Mouse (Mus musculus) limb, embryonic 15.5 days (tissue): ENCODE data around the gene Lix1l. TPM values are rescaled to one million over a fixed set of nuclear protein-coding genes. Genes with fewer than 3 reads are reported as not detected.
"Not testable (repeated sequence)": the region's sequence is repeated elsewhere in the genome, so short reads cannot be mapped to it uniquely, and the experiment has no call there.

Experiments used
- ATAC-seq: fragments of 200-750 bp; cut with Nextera tagmentation; 2 replicates; pipeline ENCODE4 v1.8.0; 2017; ENCODE audit warnings: low read depth, moderate TSS enrichment; ENCODE audit not compliant: insufficient number of reproducible peaks, low FRiP score, low TSS enrichment
- H3K27ac ChIP-seq: fragments of 300-500 bp; sonication (generic); 2 replicates; pipeline ENCODE4 v1.5.1; 2015; ENCODE audit warnings: moderate library complexity, mild to moderate bottlenecking, inconsistent platforms
- H3K27me3 ChIP-seq: fragments of 300-500 bp; sonication (generic); 2 replicates; pipeline ENCODE4 v1.6.1; 2015; ENCODE audit warnings: inconsistent platforms
- H3K36me3 ChIP-seq: fragments of 300-500 bp; sonication (generic); 2 replicates; pipeline ENCODE4 v1.6.1; 2015; ENCODE audit warnings: inconsistent platforms
- H3K4me1 ChIP-seq: fragments of 300-500 bp; sonication (generic); 2 replicates; pipeline ENCODE4 v1.6.1; 2015; ENCODE audit warnings: inconsistent platforms
- H3K4me2 ChIP-seq: fragments of 300-500 bp; sonication (generic); 2 replicates; pipeline ENCODE4 v1.6.1; 2015; ENCODE audit warnings: mild to moderate bottlenecking, inconsistent platforms
- H3K4me3 ChIP-seq: fragments of 300-500 bp; sonication (generic); 2 replicates; pipeline ENCODE4 v1.5.1; 2015; ENCODE audit warnings: mild to moderate bottlenecking, inconsistent platforms
- H3K9ac ChIP-seq: fragments of 300-500 bp; sonication (generic); 2 replicates; pipeline ENCODE4 v1.6.1; 2015; ENCODE audit warnings: inconsistent platforms
- H3K9me3 ChIP-seq: fragments of 300-500 bp; sonication (generic); 2 replicates; pipeline ENCODE4 v1.6.1; 2016; ENCODE audit warnings: inconsistent platforms
- WGBS: fragments of 180-500 bp; shearing (Covaris S2); methylation state at CpG from one replicate; pipeline ENCODE4 v1.1.7; 2015; 5-methylcytosine and 5-hydroxymethylcytosine counted together
- polyA plus RNA-seq: library from polyadenylated mRNA; unstranded; fragments of >200 nt; fragmentation: Nextera tagmentation; extraction: Ambion mirVana; gene quantifications from 2 replicates; pipeline ENCODE4 v1.2.1, GENCODE M21; 2015

The Lix1l gene
- polyA plus RNA-seq, 1 experiment from 2014 or later = 9.4 TPM

DNA sequence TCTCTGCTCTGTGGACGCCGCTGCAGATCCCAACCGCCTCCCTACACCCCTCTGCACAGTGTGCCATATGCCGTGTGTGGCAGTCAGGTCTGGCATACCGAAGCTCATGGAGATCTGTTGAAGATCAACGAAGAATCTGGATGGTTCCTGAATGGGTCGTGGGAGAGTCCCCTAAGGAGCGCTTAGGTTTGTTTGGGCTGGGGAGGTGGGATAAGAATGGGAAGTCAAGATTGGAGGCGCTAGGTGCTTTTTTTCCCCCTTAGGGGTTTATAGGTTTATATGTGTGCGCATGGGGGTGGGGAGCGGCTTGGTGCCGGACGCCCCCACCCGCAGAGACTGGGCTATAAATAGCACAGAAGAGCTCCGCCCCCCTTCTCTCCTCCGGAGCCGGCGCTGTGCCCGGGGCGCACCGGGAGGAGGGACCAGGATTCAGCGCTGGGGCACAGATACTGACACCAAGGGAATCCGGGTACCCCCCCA lies 4.7 kb upstream of the Lix1l start, which contains the start of gene Ankrd34a:
Gene Ankrd34a (plus strand): TSS at position 409 of the 480 bp plus-strand sequence.
- Histone ChIP-seq H3K9ac (peak within 1 kb of the TSS; percentile 60), H3K9me3 (no peaks in the 10 kb centered on the region), H3K27ac (peak within 1 kb of the TSS; percentile 74), H3K27me3 (peaks cover 9% of the 10 kb centered on the region; the same call in 1 of the 2 replicates), H3K4me1 (peaks cover 46% of the 10 kb centered on the region), H3K4me3 (peak within 1 kb of the TSS; percentile 55), H3K36me3 (no peaks in the 10 kb centered on the region), H3K4me2 (peak within 1 kb of the TSS; percentile 95)
- no peak for ATAC-seq
- 1% methylated on average over 19 of the region's 23 CpGs for WGBS

DNA sequence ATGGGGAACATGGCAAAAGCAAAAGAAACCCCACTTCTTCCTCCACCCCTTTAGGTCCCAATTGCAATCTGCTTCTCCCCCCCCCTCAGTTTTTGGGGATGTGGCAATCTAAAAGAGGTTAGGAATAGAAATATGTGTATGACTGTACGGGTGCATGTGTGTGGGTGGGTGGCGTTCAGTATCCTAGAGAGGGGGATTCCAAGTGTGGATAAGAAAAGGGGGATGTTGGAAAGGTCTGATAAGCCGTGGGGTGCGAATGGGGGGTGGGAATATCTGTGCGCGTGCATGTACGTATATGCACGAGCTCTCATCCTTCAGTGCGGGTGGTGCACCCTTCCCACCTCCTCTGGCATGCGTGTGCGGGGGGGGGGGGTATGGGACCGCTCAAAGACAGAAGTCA lies 4.1 kb upstream of the Lix1l start:
- peak overlapping the region; percentile 60 for H3K9ac ChIP-seq
- peak overlapping the region; percentile 95 for H3K4me2 ChIP-seq
- no peaks in the 10 kb centered on the region for H3K9me3 ChIP-seq
- peak overlapping the region; percentile 55 for H3K4me3 ChIP-seq
- peaks cover 9% of the 10 kb centered on the region; the same call in 1 of the 2 replicates for H3K27me3 ChIP-seq
- no peak for ATAC-seq
- WGBS = under 1% methylated on average over 10 of the region's 12 CpGs
- H3K36me3 ChIP-seq = no peaks in the 10 kb centered on the region
- peak overlapping the region; percentile 74; the same call in 1 of the 2 replicates for H3K27ac ChIP-seq
- H3K4me1 ChIP-seq = peaks cover 46% of the 10 kb centered on the region

DNA sequence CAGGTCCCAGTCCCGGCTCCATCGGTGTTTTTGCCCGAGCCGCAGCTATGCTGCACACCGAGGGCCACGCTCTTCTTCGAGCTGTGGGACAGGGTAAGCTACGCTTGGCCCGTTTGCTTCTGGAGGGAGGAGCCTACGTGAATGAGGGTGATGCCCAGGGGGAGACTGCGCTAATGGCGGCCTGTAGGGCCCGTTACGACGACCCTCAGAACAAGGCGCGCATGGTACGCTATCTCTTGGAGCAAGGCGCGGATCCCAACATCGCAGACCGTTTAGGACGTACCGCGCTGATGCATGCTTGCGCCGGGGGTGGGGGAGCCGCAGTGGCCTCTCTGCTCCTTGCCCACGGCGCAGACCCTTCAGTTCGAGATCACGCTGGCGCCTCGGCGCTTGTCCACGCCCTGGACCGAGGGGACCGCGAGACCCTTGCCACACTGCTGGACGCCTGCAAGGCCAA lies 3.5 kb upstream of the Lix1l start:
- H3K27me3 ChIP-seq = peaks cover 9% of the 10 kb centered on the region; the same call in 1 of the 2 replicates
- peak overlapping the region; percentile 74 for H3K27ac ChIP-seq
- peak overlapping the region; percentile 60 for H3K9ac ChIP-seq
- no peak for ATAC-seq
- H3K4me3 ChIP-seq = peak overlapping the region; percentile 55
- H3K4me2 ChIP-seq = peak overlapping the region; percentile 95
- no peaks in the 10 kb centered on the region for H3K36me3 ChIP-seq
- H3K4me1 ChIP-seq = peaks cover 48% of the 10 kb centered on the region
- no peaks in the 10 kb centered on the region for H3K9me3 ChIP-seq
- under 1% methylated on average over 40 of the region's 40 CpGs for whole genome bisulfite sequencing

DNA sequence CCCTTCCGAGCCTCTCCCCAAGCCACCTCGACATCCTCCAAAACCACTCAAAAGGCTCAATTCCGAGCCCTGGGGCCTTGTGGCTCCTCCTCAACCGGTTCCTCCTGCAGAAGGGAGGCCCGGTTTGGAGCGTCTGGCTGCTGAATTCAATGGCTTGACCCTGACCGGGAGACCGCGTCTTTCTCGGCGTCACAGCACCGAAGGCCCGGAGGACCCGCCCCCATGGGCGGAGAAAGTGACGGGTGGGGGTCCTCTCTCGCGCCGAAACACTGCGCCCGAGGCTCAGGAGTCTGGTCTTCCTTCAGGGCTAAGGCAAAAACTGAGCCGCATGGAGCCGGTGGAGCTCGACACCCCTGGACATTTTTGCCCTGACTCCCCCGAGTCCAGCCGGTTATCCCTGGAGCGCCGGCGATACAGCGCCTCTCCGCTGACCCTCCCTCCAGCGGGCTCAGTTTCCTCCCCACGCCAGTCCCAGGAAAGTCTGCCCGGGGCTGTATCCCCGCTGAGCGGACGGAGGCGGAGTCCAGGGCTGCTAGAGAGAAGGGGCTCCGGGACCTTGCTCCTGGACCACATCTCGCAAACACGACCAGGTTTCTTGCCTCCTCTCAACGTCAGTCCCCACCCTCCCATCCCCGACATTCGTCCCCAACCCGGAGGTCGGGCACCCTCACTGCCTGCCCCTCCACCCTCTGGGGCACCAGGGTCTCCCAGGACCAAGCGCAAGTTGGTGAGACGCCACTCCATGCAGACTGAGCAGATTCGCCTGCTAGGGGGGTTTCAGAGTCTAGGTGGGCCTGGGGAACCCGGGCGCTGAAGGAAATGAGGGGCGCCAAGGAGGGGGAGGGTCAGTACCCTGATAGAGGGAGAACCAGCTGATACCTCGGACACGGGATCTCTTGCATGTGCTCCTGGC lies 2.5 kb upstream of the Lix1l start:
- H3K36me3 ChIP-seq = no peaks in the 10 kb centered on the region
- no peaks in the 10 kb centered on the region for H3K9me3 ChIP-seq
- H3K27me3 ChIP-seq = peaks cover 9% of the 10 kb centered on the region; the same call in 1 of the 2 replicates
- H3K4me3 ChIP-seq = peak overlapping the region; percentile 55
- WGBS = 2% methylated on average over 54 of the region's 54 CpGs
- H3K27ac ChIP-seq = peak overlapping the region; percentile 74
- H3K9ac ChIP-seq = peak overlapping the region; percentile 60
- peak overlapping the region; percentile 95 for H3K4me2 ChIP-seq
- peaks cover 54% of the 10 kb centered on the region for H3K4me1 ChIP-seq
- ATAC-seq = no peak

DNA sequence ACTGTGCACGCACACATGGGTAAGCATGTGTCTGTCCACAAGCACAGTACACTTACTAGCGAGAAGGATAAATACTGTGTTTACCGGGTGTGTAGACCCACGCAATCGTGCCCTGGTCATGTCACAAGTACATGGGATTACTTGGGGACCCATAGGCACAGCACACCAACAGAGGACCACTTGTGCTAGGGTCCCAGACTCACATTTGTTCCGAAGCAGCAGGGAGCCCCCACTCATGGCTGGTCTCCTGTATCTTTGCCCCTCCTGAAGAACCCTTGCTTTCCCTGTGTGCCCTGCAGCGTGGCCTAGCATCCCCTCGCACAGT lies 1.9 kb upstream of the Lix1l start:
- no peak for ATAC-seq
- H3K27me3 ChIP-seq = peaks cover 9% of the 10 kb centered on the region; the same call in 1 of the 2 replicates
- no peak overlapping the region for H3K27ac ChIP-seq
- no peaks in the 10 kb centered on the region for H3K36me3 ChIP-seq
- H3K4me3 ChIP-seq = peak overlapping the region; percentile 55
- H3K4me1 ChIP-seq = peaks cover 60% of the 10 kb centered on the region
- no peaks in the 10 kb centered on the region for H3K9me3 ChIP-seq
- H3K4me2 ChIP-seq = peak overlapping the region; percentile 95; the same call in 1 of the 2 replicates
- no peak overlapping the region for H3K9ac ChIP-seq
- WGBS = 59% methylated on average over 8 of the region's 8 CpGs

DNA sequence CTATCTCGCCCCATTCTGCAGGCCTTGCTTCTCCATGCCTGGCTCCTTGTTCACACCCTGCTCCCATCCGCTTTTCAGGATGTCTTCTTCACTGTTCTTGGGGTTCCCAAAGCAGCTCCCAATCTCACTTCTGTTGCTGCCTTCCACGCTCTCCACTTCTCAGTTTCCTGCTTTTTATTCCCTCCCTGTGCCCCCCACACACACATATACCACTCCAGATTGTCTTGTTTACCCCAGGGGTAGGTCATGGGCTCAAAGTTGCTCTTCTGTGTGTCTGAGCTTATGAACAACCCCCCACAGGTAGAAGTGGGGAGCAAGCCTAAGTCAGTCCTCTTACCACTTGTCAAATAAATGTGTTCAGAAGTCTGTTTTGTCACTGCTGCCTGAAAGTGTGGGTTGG lies 1.5 kb upstream of the Lix1l start:
- no peak overlapping the region for H3K27ac ChIP-seq
- no peak overlapping the region for H3K4me3 ChIP-seq
- ATAC-seq = no peak
- H3K9me3 ChIP-seq = no peaks in the 10 kb centered on the region
- 74% methylated on average over 3 of the region's 3 CpGs for WGBS
- H3K4me1 ChIP-seq = peaks cover 64% of the 10 kb centered on the region
- H3K27me3 ChIP-seq = peaks cover 9% of the 10 kb centered on the region; the same call in 1 of the 2 replicates
- H3K36me3 ChIP-seq = 0 out of 2 replicates have a peak, but pooled peaks cover 3% of the 10 kb centered on the region
- H3K9ac ChIP-seq = no peak overlapping the region
- H3K4me2 ChIP-seq = no peak overlapping the region

DNA sequence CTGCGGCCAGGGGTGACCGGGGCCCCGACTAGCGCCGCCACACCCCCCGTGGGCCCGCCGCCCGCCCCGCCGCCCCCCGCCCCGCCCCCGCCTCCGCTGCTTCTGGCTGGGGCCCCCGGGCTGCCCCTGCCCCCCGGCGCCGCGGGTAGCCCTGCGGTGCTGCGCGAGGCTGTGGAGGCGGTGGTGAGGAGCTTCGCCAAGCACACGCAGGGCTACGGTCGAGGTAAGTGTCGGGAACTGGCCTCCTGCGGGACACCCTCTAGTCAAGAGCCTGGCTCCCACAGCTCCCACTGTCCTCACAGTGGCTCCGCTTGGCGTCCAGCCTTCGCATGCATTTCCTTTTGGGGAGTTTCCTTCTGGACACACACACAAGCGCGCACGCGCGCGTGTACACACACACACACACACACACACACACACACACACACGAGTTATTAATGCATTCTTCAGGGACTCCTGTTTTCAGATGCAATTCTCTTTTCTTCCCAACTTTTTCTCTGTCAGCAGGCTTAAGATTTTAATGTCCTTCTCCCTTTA lies 370 bp downstream of the Lix1l start:
- Histone ChIP-seq H3K9me3 (no peaks in the 10 kb centered on the region), H3K4me2 (peak overlapping the region; percentile 58), H3K9ac (peak overlapping the region; percentile 79), H3K36me3 (0 out of 2 replicates have a peak, but pooled peaks cover 3% of the 10 kb centered on the region), H3K4me1 (peaks cover 62% of the 10 kb centered on the region), H3K27ac (peak overlapping the region; percentile 98), H3K27me3 (peaks cover 9% of the 10 kb centered on the region; the same call in 1 of the 2 replicates), H3K4me3 (peak overlapping the region; percentile 65)
- peak; percentile 68 for ATAC-seq
- WGBS = 0% methylated on average over 34 of the region's 40 CpGs

DNA sequence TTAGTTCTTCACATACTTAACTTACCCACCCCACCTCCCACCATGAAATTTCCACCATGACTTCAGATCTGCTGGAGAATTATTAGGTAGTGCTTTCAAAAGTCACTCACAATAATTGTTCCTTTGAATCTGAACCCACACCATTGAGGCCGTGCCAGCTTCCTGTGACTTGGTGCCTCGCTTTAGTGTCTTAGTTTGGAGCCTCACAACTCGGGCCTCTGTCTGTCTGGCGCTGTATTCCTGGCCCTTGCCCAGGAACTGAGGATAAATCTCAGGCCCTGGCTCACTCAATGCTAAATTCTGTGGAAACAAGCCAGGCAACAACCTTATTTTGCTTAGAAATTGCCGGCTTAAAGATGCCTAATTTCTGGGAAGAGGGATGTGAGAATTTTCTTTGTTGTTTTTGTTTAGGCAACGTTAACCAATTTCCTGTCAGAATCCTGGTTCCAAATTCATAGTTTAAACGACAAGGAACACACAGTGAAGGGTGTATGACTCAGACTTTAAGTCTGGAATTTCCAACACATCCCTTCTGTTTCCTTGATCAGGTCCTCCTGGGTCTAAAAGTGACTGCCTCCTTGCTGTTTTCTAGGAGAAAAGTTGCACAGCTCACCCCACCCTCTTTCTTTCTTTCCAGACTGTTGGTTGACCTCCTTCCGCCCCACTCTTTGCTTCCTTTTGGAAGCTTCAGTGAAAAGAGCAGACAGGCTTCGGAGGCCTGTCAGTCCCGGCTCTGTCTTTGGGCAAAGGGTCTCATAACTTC lies 1.2 kb downstream of the Lix1l start:
- H3K4me2 ChIP-seq = peak overlapping the region; percentile 58
- no peaks in the 10 kb centered on the region for H3K9me3 ChIP-seq
- no peak for ATAC-seq
- 0 out of 2 replicates have a peak, but pooled peaks cover 4% of the 10 kb centered on the region for H3K27me3 ChIP-seq
- H3K27ac ChIP-seq = peak overlapping the region; percentile 98
- peaks cover 54% of the 10 kb centered on the region for H3K4me1 ChIP-seq
- 0 out of 2 replicates have a peak, but pooled peaks cover 3% of the 10 kb centered on the region for H3K36me3 ChIP-seq
- H3K9ac ChIP-seq = peak overlapping the region; percentile 79; the same call in 1 of the 2 replicates
- 18% methylated on average over 10 of the region's 10 CpGs for WGBS
- H3K4me3 ChIP-seq = peak overlapping the region; percentile 65

DNA sequence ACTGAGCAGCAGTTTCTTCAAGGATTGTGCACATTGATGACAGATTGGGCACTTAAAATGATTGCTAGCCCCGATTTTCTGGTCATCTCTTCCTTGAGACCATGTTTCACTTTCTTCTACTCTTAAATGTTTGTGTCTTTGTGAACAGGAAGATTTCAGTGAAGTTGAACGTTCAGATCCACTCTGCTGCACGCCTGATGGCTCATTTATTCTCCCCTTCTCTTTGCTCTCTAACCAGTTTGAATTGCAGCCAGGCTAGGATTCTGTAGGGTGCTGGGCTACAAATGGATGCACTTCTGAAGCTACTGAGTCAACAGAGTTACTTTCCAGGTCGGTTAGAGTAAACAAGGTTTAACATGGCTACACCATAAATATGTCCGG lies 1.7 kb downstream of the Lix1l start:
- H3K4me1 ChIP-seq = peaks cover 48% of the 10 kb centered on the region
- WGBS = 35% methylated on average over 5 of the region's 5 CpGs
- H3K36me3 ChIP-seq = 0 out of 2 replicates have a peak, but pooled peaks cover 3% of the 10 kb centered on the region
- H3K27ac ChIP-seq = peak overlapping the region; percentile 98
- peak overlapping the region; percentile 65 for H3K4me3 ChIP-seq
- H3K9ac ChIP-seq = 0 out of 2 replicates have a peak overlapping the region, but pooled peaks have one; percentile 79
- 0 out of 2 replicates have a peak, but pooled peaks cover 4% of the 10 kb centered on the region for H3K27me3 ChIP-seq
- H3K4me2 ChIP-seq = peak overlapping the region; percentile 58
- no peaks in the 10 kb centered on the region for H3K9me3 ChIP-seq
- no peak for ATAC-seq

DNA sequence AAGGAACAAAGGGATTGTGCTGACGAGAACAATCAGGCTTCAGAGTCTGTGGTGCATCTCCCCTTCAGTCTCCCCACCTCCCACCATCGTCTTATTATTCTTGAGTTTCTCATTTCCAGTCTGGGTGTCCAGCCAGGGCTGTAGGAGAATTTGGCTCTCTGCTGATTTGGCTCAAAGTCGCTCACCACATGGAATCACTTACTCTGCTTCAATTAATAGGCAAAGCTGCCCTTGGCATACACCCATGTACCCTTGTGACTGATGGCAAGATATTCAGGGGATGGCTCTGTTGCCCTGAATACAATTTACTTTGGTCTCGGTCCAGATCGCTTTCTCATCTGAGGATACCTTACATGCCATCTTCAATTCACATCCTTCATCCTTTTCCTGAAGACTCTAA lies 2.4 kb downstream of the Lix1l start:
- no peaks in the 10 kb centered on the region for H3K9me3 ChIP-seq
- peaks cover 4% of the 10 kb centered on the region; the same call in 1 of the 2 replicates for H3K36me3 ChIP-seq
- peaks cover 42% of the 10 kb centered on the region for H3K4me1 ChIP-seq
- peak overlapping the region; percentile 58 for H3K4me2 ChIP-seq
- no peak for ATAC-seq
- H3K27ac ChIP-seq = peak overlapping the region; percentile 98
- H3K4me3 ChIP-seq = peak overlapping the region; percentile 65
- H3K27me3 ChIP-seq = 0 out of 2 replicates have a peak, but pooled peaks cover 4% of the 10 kb centered on the region
- 49% methylated on average over 5 of the region's 5 CpGs for WGBS
- H3K9ac ChIP-seq = 0 out of 2 replicates have a peak overlapping the region, but pooled peaks have one; percentile 4

DNA sequence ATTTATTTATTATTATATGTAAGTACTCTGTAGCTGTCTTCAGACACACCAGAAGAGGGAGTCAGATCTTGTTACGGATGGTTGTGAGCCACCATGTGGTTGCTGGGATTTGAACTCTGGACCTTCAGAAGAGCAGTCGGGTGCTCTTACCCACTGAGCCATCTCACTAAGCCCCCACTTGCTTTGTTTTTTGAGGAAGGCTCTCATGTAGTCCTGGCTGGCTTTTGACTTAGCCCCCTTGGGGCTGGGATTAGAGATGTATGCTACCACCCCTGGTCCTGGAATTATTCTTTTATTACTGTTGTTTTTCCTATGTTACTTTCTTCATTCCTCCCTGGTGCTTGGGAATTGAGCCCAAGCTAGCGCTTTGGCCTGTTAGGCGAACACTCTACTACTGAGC lies 5.1 kb downstream of the Lix1l start:
- not testable (repeated sequence) for H3K27ac ChIP-seq, H3K9me3 ChIP-seq, H3K27me3 ChIP-seq, H3K9ac ChIP-seq, H3K4me3 ChIP-seq, ATAC-seq, H3K4me2 ChIP-seq
- peaks cover 28% of the 10 kb centered on the region for H3K4me1 ChIP-seq
- WGBS = 86% methylated on average over 4 of the region's 4 CpGs
- H3K36me3 ChIP-seq = peaks cover 10% of the 10 kb centered on the region; the same call in 1 of the 2 replicates
